Mouse (Mus musculus): Measurements from ENCODE around the gene Galns.

DNA sequence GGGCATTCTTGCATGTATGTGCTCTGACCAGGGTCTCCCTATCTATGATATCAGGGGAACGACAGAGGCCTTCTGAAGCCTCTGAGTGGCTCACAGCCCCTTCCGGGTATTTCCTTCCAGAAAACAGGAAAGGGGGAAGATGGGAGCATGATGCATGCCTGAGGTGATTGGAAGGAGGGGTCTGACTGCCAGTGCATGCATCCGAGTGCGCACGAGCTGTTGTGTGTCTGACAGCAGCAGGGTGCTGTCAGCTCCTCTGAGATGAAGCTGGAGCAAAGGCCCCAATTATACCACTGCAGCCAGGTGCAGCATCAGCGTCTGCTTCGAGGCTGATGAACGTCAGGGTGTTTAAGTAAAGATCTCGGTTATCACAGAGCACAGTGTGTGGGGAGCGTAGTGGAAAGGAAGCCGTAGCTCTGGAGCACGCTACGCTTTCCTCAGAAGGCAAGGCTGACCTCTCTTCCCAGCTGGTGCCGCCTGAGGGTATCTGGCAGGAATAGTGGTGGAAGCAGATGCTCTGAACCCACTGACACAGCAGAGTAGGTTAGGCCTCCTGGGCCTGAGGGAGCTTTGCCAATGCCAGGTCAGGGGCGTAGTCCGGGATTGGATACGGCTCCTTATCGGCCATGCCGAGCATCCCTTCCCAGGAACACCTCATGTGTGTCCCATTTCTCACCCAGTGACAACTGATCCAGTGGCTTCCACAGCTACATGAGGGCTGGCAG, 17.3 kb downstream of the Galns start:
- TF ChIP-seq GATA1 (IDR thresholded peaks at IDR 0.05; ENCODE audit: low read length) (no peak), TAL1 (IDR thresholded peaks at IDR 0.05; ENCODE audit: low read length) (no peak)

Measured in erythroblast, embryonic 14.5 days (primary cell).